Mouse (Mus musculus) liver, adult 2 months (tissue): ENCODE results near the gene Abcb6.

Source experiments
- CTCF ChIP-seq: fragments of 200-500 bp; IDR thresholded peaks from 2 replicates; pipeline ENCODE4 v1.5.1; 2011; ENCODE audit warnings: low read depth, low read length, control low read depth
- POLR2A ChIP-seq: fragments of 200-500 bp; IDR thresholded peaks from 2 replicates; pipeline ENCODE4 v1.6.1; 2011; ENCODE audit warnings: low read length, control low read depth; ENCODE audit not compliant: insufficient read depth; ENCODE audit errors: extremely low read depth

- TF ChIP-seq CTCF (no peak), POLR2A (no peak)
These were observed 1.2 kb upstream of the Abcb6 start for GRCm38 (mm10) chr1:75181377-75181870.
